ENCODE assay signal across 9 mouse cellular contexts in genomic region chr2:30722263-30723050, GRCm38 (mm10).
DNase-seq lines count a peak whose midpoint lies in the region; ATAC-seq lines count a peak whose summit lies in the region.
"Had no signal": no experiment of that assay in that cellular context is flagged by ENCODE, and none has a peak within 500 bp of the region (broad histone marks: within the 10 kb centered on the region; RNA-seq: fewer than 3 reads in every experiment).

No protein-coding gene starts in this region.

- no peaks in the 10 kb centered on the region for H3K36me3 ChIP-seq in heart, embryonic 12.5 days
- no peaks in the 10 kb centered on the region for H3K36me3 ChIP-seq in hindbrain, embryonic 15.5 days
- H3K36me3 ChIP-seq in midbrain, embryonic 12.5 days: no peaks in the 10 kb centered on the region

- 36% methylated on average over 7 of the region's 7 CpGs for WGBS in heart, embryonic 12.5 days
- WGBS in hindbrain, embryonic 15.5 days: 11% methylated on average over 7 of the region's 7 CpGs
- WGBS in midbrain, embryonic 12.5 days: 7% methylated on average over 7 of the region's 7 CpGs

- H3K4me1 ChIP-seq in heart, embryonic 12.5 days (replicated peaks): peaks cover 82% of the 10 kb centered on the region
- peaks cover 82% of the 10 kb centered on the region for H3K4me1 ChIP-seq in hindbrain, embryonic 15.5 days (replicated peaks)
- H3K4me1 ChIP-seq in midbrain, embryonic 12.5 days: peaks cover 90% of the 10 kb centered on the region

- no peaks in the 10 kb centered on the region for H3K9me3 ChIP-seq in heart, embryonic 12.5 days (replicated peaks)
- no peaks in the 10 kb centered on the region for H3K9me3 ChIP-seq in hindbrain, embryonic 15.5 days
- H3K9me3 ChIP-seq in midbrain, embryonic 12.5 days: no peaks in the 10 kb centered on the region

- no peak for ATAC-seq in heart, embryonic 12.5 days (ENCODE audit: insufficient number of reproducible peaks, low FRiP score)
- no peak for ATAC-seq in hindbrain, embryonic 15.5 days (ENCODE audit: low FRiP score, low read depth)
- ATAC-seq in midbrain, embryonic 12.5 days (ENCODE audit: low FRiP score, low read depth): no peak
- ATAC-seq in frontal cortex, adult (ENCODE audit: low TSS enrichment): no peak

- DNase-seq in heart, postnatal 25 days (ENCODE audit: low spot score): no peak
- DNase-seq in cerebellum, postnatal 14 days: peak; percentile 26 to 29
- DNase-seq in urinary bladder, postnatal 25 days (ENCODE audit: low spot score): no peak
- DNase-seq in spleen, postnatal 10 days (ENCODE audit: low spot score in 2 of 2): no peak

- H3K9ac ChIP-seq in heart, embryonic 12.5 days: peak overlapping the region; percentile 62
- H3K9ac ChIP-seq in hindbrain, embryonic 15.5 days: peak overlapping the region; percentile 21
- peak overlapping the region; percentile 56 for H3K9ac ChIP-seq in midbrain, embryonic 12.5 days (replicated peaks)

- intact Hi-C loops in heart, postnatal 25 days (cut with DNase I): no loop called here

- no peak overlapping the region; the same call in 1 of the 2 replicates for H3K4me2 ChIP-seq in heart, embryonic 12.5 days
- H3K4me2 ChIP-seq in hindbrain, embryonic 15.5 days: no peak overlapping the region
- H3K4me2 ChIP-seq in midbrain, embryonic 12.5 days (replicated peaks): peak overlapping the region; percentile 24; the same call in 1 of the 2 replicates

- no peak overlapping the region for H3K4me3 ChIP-seq in heart, embryonic 12.5 days
- no peak overlapping the region for H3K4me3 ChIP-seq in hindbrain, embryonic 15.5 days
- H3K4me3 ChIP-seq in midbrain, embryonic 12.5 days: no peak overlapping the region
- H3K4me3 ChIP-seq: erythroblast, embryonic 14.5 days had no signal

- peak overlapping the region; percentile 100 for H3K27ac ChIP-seq in heart, embryonic 12.5 days (ENCODE audit: poor library complexity, severe bottlenecking)
- peak overlapping the region; percentile 97 for H3K27ac ChIP-seq in hindbrain, embryonic 15.5 days (replicated peaks)
- H3K27ac ChIP-seq in midbrain, embryonic 12.5 days (replicated peaks): peak overlapping the region; percentile 100

- H3K27me3 ChIP-seq in heart, embryonic 12.5 days (replicated peaks): no peaks in the 10 kb centered on the region
- no peaks in the 10 kb centered on the region for H3K27me3 ChIP-seq in hindbrain, embryonic 15.5 days
- H3K27me3 ChIP-seq in midbrain, embryonic 12.5 days: no peaks in the 10 kb centered on the region

Comparison
In these comparisons a context has a peak if more than half of its experiments do, and no peak if none do; other contexts are left out.
1. DNase-seq: peak in cerebellum, postnatal 14 days (2 of 2); none in heart, postnatal 25 days (single experiment), urinary bladder, postnatal 25 days (single experiment) and spleen, postnatal 10 days (0 of 2).
2. Peak in every context shown above with its lines, with median percentiles within 50 percentile points of each other: H3K27ac ChIP-seq and H3K9ac ChIP-seq.